ENCODE assay signal across 20 mouse cellular contexts in the genomic region with DNA sequence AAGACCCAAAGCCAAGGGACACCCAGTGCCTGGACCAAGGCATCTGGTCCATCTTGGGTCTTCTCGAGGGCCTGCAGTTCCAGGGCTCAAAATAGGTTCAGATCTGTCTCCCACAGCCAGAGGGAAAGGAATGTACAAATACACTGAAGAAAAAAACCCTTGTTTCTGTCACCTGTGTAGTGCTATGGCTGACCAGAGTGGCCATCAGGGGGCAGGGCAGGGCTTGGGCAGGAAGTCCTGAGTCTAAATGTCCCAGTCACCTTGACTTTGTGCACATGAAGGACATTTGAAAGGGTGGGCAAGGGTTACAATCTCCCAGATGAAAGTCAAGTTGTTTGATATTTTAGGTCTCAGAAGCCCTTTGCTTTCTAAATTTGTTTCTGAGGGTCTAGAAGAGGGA. TPM values are rescaled to one million over a fixed set of nuclear protein-coding genes. Genes with fewer than 3 reads are reported as not detected.
DNase-seq lines count a peak whose midpoint lies in the region; ATAC-seq and TF ChIP-seq lines count a peak whose summit lies in the region.
"Had no signal": no experiment of that assay in that cellular context is flagged by ENCODE, and none has a peak within 500 bp of the region (broad histone marks: within the 10 kb centered on the region; RNA-seq: fewer than 3 reads in every experiment).

No protein-coding gene starts in this region.

- H3K4me3 ChIP-seq in hindbrain, postnatal 0 days (ENCODE audit: low read length) = no peak overlapping the region
- H3K4me3 ChIP-seq in hindbrain, embryonic 16.5 days (ENCODE audit: low read length) = no peak overlapping the region
- H3K4me3 ChIP-seq in liver, embryonic 11.5 days (ENCODE audit: low read depth, low read length) = no peak overlapping the region
- H3K4me3 ChIP-seq in bone marrow, adult 2 months (replicated peaks; ENCODE audit: control insufficient read depth, low read depth, low read length) = no peak overlapping the region
- H3K4me3 ChIP-seq: erythroblast, embryonic 14.5 days; forebrain, embryonic 15.5 days; hindbrain, embryonic 10.5 days; limb, embryonic 12.5 days; lung, embryonic 15.5 days; neural tube, embryonic 15.5 days had no signal

- no peak for DNase-seq in hindbrain, postnatal 0 days (ENCODE audit: low spot score)
- peak; percentile 25 for DNase-seq in liver
- DNase-seq in liver, embryonic 11.5 days (ENCODE audit: low spot score) = no peak
- DNase-seq: cerebellum, adult 9-10 months; gastrocnemius, postnatal 25 days; kidney, postnatal 10 days; spleen, adult 18-20 months; thymus, adult 18-20 months had no signal

- no peaks in the 10 kb centered on the region for H3K27me3 ChIP-seq in hindbrain, postnatal 0 days (ENCODE audit: insufficient read depth, low read length)
- H3K27me3 ChIP-seq in hindbrain, embryonic 16.5 days (replicated peaks; ENCODE audit: control insufficient read depth, insufficient read depth, low read length) = no peaks in the 10 kb centered on the region
- H3K27me3 ChIP-seq in liver, embryonic 11.5 days (replicated peaks; ENCODE audit: control insufficient read depth, insufficient read depth, low read length) = no peaks in the 10 kb centered on the region
- H3K27me3 ChIP-seq: forebrain, embryonic 15.5 days; limb, embryonic 12.5 days; lung, embryonic 15.5 days; neural tube, embryonic 15.5 days had no signal

- 0 out of 2 replicates have a peak, but pooled peaks have one; percentile 15 for TF ChIP-seq CTCF in hindbrain, postnatal 0 days (IDR thresholded peaks at IDR 0.05; ENCODE audit: low read depth)
- TF ChIP-seq CTCF in bone marrow, adult 2 months (IDR thresholded peaks at IDR 0.05; ENCODE audit: control insufficient read depth, insufficient read depth, low read length) = peak; percentile 35; the same call in 1 of the 2 replicates

- no peaks in the 10 kb centered on the region for H3K36me3 ChIP-seq in hindbrain, postnatal 0 days (ENCODE audit: insufficient read depth, low read length)
- H3K36me3 ChIP-seq in hindbrain, embryonic 16.5 days (ENCODE audit: control insufficient read depth, insufficient read depth, low read length) = no peaks in the 10 kb centered on the region
- H3K36me3 ChIP-seq in liver, embryonic 11.5 days (ENCODE audit: control insufficient read depth, insufficient read depth, low read length) = no peaks in the 10 kb centered on the region
- H3K36me3 ChIP-seq: forebrain, embryonic 15.5 days; hindbrain, embryonic 10.5 days; limb, embryonic 12.5 days; lung, embryonic 15.5 days; neural tube, embryonic 15.5 days had no signal

- H3K27ac ChIP-seq in hindbrain, postnatal 0 days = no peak overlapping the region
- H3K27ac ChIP-seq in hindbrain, embryonic 16.5 days (ENCODE audit: low read depth, low read length) = no peak overlapping the region
- no peak overlapping the region for H3K27ac ChIP-seq in liver, embryonic 11.5 days (ENCODE audit: low read depth, low read length)
- H3K27ac ChIP-seq in bone marrow, adult 2 months (ENCODE audit: control insufficient read depth, insufficient read depth, low read depth, low read length, poor library complexity) = no peak overlapping the region
- H3K27ac ChIP-seq: forebrain, embryonic 15.5 days; hindbrain, embryonic 10.5 days; limb, embryonic 12.5 days; lung, embryonic 15.5 days; neural tube, embryonic 15.5 days had no signal

- H3K4me1 ChIP-seq in hindbrain, postnatal 0 days (ENCODE audit: insufficient read depth, low read length) = no peaks in the 10 kb centered on the region
- no peaks in the 10 kb centered on the region; the same call in 1 of the 2 replicates for H3K4me1 ChIP-seq in hindbrain, embryonic 16.5 days (ENCODE audit: control insufficient read depth, insufficient read depth, low read depth, low read length)
- no peaks in the 10 kb centered on the region for H3K4me1 ChIP-seq in liver, embryonic 11.5 days (replicated peaks; ENCODE audit: control insufficient read depth, insufficient read depth, low read length)
- H3K4me1 ChIP-seq in bone marrow, adult 2 months (ENCODE audit: control insufficient read depth, insufficient read depth, low read length) = no peaks in the 10 kb centered on the region
- H3K4me1 ChIP-seq: forebrain, embryonic 15.5 days; hindbrain, embryonic 10.5 days; limb, embryonic 12.5 days; lung, embryonic 15.5 days had no signal

- ATAC-seq in hindbrain, postnatal 0 days = no peak
- no peak for ATAC-seq in hindbrain, embryonic 16.5 days
- ATAC-seq in liver, embryonic 11.5 days (replicated peaks; ENCODE audit: low FRiP score) = no peak
- ATAC-seq in megakaryocyte-erythroid progenitor cell, adult 5-6 weeks (replicated peaks; ENCODE audit: low FRiP score, low TSS enrichment, poor library complexity, severe bottlenecking) = 0 out of 2 replicates have a peak, but pooled peaks have one; percentile 19
- no peak for ATAC-seq in CD4-positive, CD25-positive, alpha-beta regulatory T cell, adult 4 months
- ATAC-seq: forebrain, embryonic 15.5 days; inflammation-experienced regulatory T-cells, adult 6 months; midbrain, embryonic 16.5 days had no signal

- H3K9ac ChIP-seq in hindbrain, postnatal 0 days (replicated peaks; ENCODE audit: low read length) = no peak overlapping the region
- no peak overlapping the region for H3K9ac ChIP-seq in hindbrain, embryonic 16.5 days (ENCODE audit: low read depth, low read length)
- H3K9ac ChIP-seq in liver, embryonic 11.5 days (ENCODE audit: low read depth, low read length) = no peak overlapping the region
- H3K9ac ChIP-seq: forebrain, embryonic 15.5 days; limb, embryonic 12.5 days; lung, embryonic 15.5 days; neural tube, embryonic 15.5 days had no signal

- 84% methylated on average over 1 of the region's 1 CpGs for WGBS in hindbrain, postnatal 0 days
- WGBS in hindbrain, embryonic 16.5 days = 81% methylated on average over 1 of the region's 1 CpGs
- WGBS in liver, embryonic 11.5 days = 59% methylated on average over 1 of the region's 1 CpGs
- WGBS in bone marrow, adult 2 months = 81% methylated on average over 1 of the region's 1 CpGs

- no peaks in the 10 kb centered on the region for H3K9me3 ChIP-seq in hindbrain, postnatal 0 days (ENCODE audit: low read length)
- no peaks in the 10 kb centered on the region for H3K9me3 ChIP-seq in hindbrain, embryonic 16.5 days (ENCODE audit: control insufficient read depth, low read length)
- H3K9me3 ChIP-seq in liver, embryonic 11.5 days (ENCODE audit: control insufficient read depth, low read length) = no peaks in the 10 kb centered on the region; the same call in 1 of the 2 replicates
- H3K9me3 ChIP-seq: forebrain, embryonic 15.5 days; limb, embryonic 12.5 days; lung, embryonic 15.5 days; neural tube, embryonic 15.5 days had no signal

- no peak for TF ChIP-seq POLR2A in bone marrow, adult 2 months (IDR thresholded peaks at IDR 0.05; ENCODE audit: borderline replicate concordance, control insufficient read depth, low read depth, low read length)

- no peak overlapping the region for H3K4me2 ChIP-seq in hindbrain, postnatal 0 days (ENCODE audit: low read depth, low read length)
- no peak overlapping the region for H3K4me2 ChIP-seq in hindbrain, embryonic 16.5 days (ENCODE audit: low read length)
- no peak overlapping the region for H3K4me2 ChIP-seq in liver, embryonic 11.5 days
- H3K4me2 ChIP-seq: forebrain, embryonic 15.5 days; limb, embryonic 12.5 days; lung, embryonic 15.5 days; neural tube, embryonic 15.5 days had no signal

RNA-seq across cellular contexts. Expression of a gene that starts 46.9 kb away (rescaled TPM):
- total RNA-seq in hindbrain, postnatal 0 days (2014; rRNA removed) = 7.4 and 20.1 TPM in 2 replicates
- 2.1 and 2.3 TPM in 2 replicates for polyA plus RNA-seq in hindbrain, postnatal 0 days (2015; fragmentation: Nextera tagmentation; extraction: Ambion mirVana)
- polyA plus RNA-seq in hindbrain, embryonic 16.5 days (2015; fragmentation: Nextera tagmentation; extraction: Ambion mirVana) = 3.2 and 3.7 TPM in 2 replicates
- 30.8 and 31.0 TPM in 2 replicates for polyA plus RNA-seq in liver, embryonic 11.5 days (2014; fragmentation: Nextera tagmentation; extraction: Ambion mirVana)
- 47.2 and 80.4 TPM in 2 replicates for polyA plus RNA-seq in bone marrow, adult 2 months (2011; ENCODE audit: insufficient read depth, insufficient read length, low replicate concordance, missing spikeins)
- 86.4 and 96.9 TPM in 2 replicates for total RNA-seq in megakaryocyte-erythroid progenitor cell, adult 5-6 weeks (2014; fragmentation: Nextera tagmentation)
- 48.1 and 59.8 TPM in 2 replicates for total RNA-seq in megakaryocyte-erythroid progenitor cell, adult 5-6 weeks (2017)
- polyA plus RNA-seq in CD4-positive, CD25-positive, alpha-beta regulatory T cell, adult 4 months (2017; shearing (Covaris generic)) = 100 to 1,000 TPM; 145 to 167 TPM
